Mouse (Mus musculus) hindbrain, postnatal 0 days (tissue): ENCODE results near the gene Gng12. TPM values are rescaled to one million over a fixed set of nuclear protein-coding genes. Genes with fewer than 3 reads are reported as not detected.
A peak's percentile ranks its signal among the peaks of the same experiment; 100 is the strongest.

Experiments used
- ATAC-seq: fragments of 200-750 bp; cut with Nextera tagmentation; 2 replicates; pipeline ENCODE4 v1.8.0; 2017; ENCODE audit warnings: mild to moderate bottlenecking, moderate TSS enrichment, moderate library complexity
- DNase-seq: peaks from one replicate; pipeline ENCODE4 v3.0.0-alpha.2; 2015; ENCODE audit warnings: low spot score
- H3K27ac ChIP-seq: fragments of 300-500 bp; sonication (generic); 2 replicates; pipeline ENCODE4 v1.5.1; 2014; ENCODE audit warnings: mild to moderate bottlenecking
- H3K27me3 ChIP-seq: fragments of 300-500 bp; sonication (generic); 2 replicates; pipeline ENCODE4 v1.6.1; 2014; ENCODE audit warnings: low read length, mixed read lengths; ENCODE audit not compliant: insufficient read depth
- H3K36me3 ChIP-seq: fragments of 300-500 bp; sonication (generic); 2 replicates; pipeline ENCODE4 v1.6.1; 2014; ENCODE audit warnings: low read length, mixed read lengths; ENCODE audit not compliant: insufficient read depth
- H3K4me1 ChIP-seq: fragments of 300-500 bp; sonication (generic); 2 replicates; pipeline ENCODE4 v1.6.1; 2014; ENCODE audit warnings: antibody characterized with exemption, low read length, mixed read lengths; ENCODE audit not compliant: insufficient read depth
- H3K4me2 ChIP-seq: fragments of 300-500 bp; sonication (generic); 2 replicates; pipeline ENCODE4 v1.6.1; 2014; ENCODE audit warnings: low read depth, mild to moderate bottlenecking, low read length, moderate library complexity, mixed read lengths
- H3K4me3 ChIP-seq: fragments of 300-500 bp; sonication (generic); 2 replicates; pipeline ENCODE4 v1.5.1; 2014; ENCODE audit warnings: low read length
- H3K9ac ChIP-seq: fragments of 300-500 bp; sonication (generic); replicated peaks from 2 replicates; pipeline ENCODE4 v1.6.1; 2014; ENCODE audit warnings: mild to moderate bottlenecking, low read length, moderate library complexity, mixed read lengths
- H3K9me3 ChIP-seq: fragments of 300-500 bp; sonication (generic); 2 replicates; pipeline ENCODE4 v1.6.1; 2016; ENCODE audit warnings: low read length, mixed read lengths
- CTCF ChIP-seq: IDR thresholded peaks from 2 replicates; pipeline ENCODE4 v1.5.1; 2016; ENCODE audit warnings: antibody characterized with exemption, control low read depth, low read depth
- WGBS: fragments of 180-500 bp; shearing (Covaris S2); extraction: QIAGEN DNeasy Blood & Tissue Kit; methylation state at CpG from one replicate; pipeline ENCODE4 v1.1.7; 2014; 5-methylcytosine and 5-hydroxymethylcytosine counted together
- polyA plus RNA-seq: library from polyadenylated mRNA; unstranded; fragments of >200 nt; fragmentation: Nextera tagmentation; extraction: Ambion mirVana; gene quantifications from 2 replicates; pipeline ENCODE4 v1.2.1, GENCODE M21; 2015
- total RNA-seq: library from RNA; depleted of rRNA; stranded (reverse); fragments of >200 nt; gene quantifications from 2 replicates; pipeline ENCODE4 v1.2.3, GENCODE M21; 2014

The Gng12 gene
- total and polyA plus RNA-seq, 2 experiments from 2014 or later = 43.5 to 91.4 TPM

- TF ChIP-seq CTCF = no peak
- DNase-seq (no peak), ATAC-seq (no peak)
- no peak overlapping the region for H3K4me3 ChIP-seq
- H3K4me2 ChIP-seq = no peak overlapping the region
- no peaks in the 10 kb centered on the region for H3K4me1 ChIP-seq
- H3K9me3 ChIP-seq = 0 out of 2 replicates have a peak, but pooled peaks cover 4% of the 10 kb centered on the region
- H3K27ac ChIP-seq = no peak overlapping the region
- H3K9ac ChIP-seq = no peak overlapping the region
- 90% methylated on average over 3 of the region's 3 CpGs for WGBS
- H3K36me3 ChIP-seq = no peaks in the 10 kb centered on the region
- no peaks in the 10 kb centered on the region for H3K27me3 ChIP-seq
Observed at GRCm38 (mm10) chr6:66890349-66891158, 5.6 kb upstream of the Gng12 start.

- no peaks in the 10 kb centered on the region for H3K27me3 ChIP-seq
- WGBS = 87% methylated on average over 5 of the region's 5 CpGs
- TF ChIP-seq CTCF = no peak
- no peak for DNase-seq
- H3K9me3 ChIP-seq = no peaks in the 10 kb centered on the region
- H3K4me2 ChIP-seq = no peak overlapping the region
- no peaks in the 10 kb centered on the region for H3K36me3 ChIP-seq
- H3K9ac ChIP-seq = no peak overlapping the region
- H3K4me1 ChIP-seq = no peaks in the 10 kb centered on the region
- no peak overlapping the region for H3K27ac ChIP-seq
- no peak overlapping the region for H3K4me3 ChIP-seq
- no peak for ATAC-seq
Observed at GRCm38 (mm10) chr6:66893950-66894349, 2.2 kb upstream of the Gng12 start.

GRCm38 (mm10) chr6:66894999-66895398 is 1.2 kb upstream of the Gng12 start:
- TF ChIP-seq CTCF = no peak
- Histone ChIP-seq H3K4me1 (no peaks in the 10 kb centered on the region), H3K27ac (no peak overlapping the region), H3K27me3 (no peaks in the 10 kb centered on the region), H3K4me2 (no peak overlapping the region), H3K9ac (no peak overlapping the region), H3K9me3 (no peaks in the 10 kb centered on the region), H3K36me3 (no peaks in the 10 kb centered on the region), H3K4me3 (no peak overlapping the region)
- DNase-seq (no peak), ATAC-seq (no peak)
- 45% methylated on average over 1 of the region's 1 CpGs for WGBS

GRCm38 (mm10) chr6:66896921-66897645 is 886 bp downstream of the Gng12 start:
- ATAC-seq = peak; percentile 45

GRCm38 (mm10) chr6:66897994-66898393 is 1.8 kb downstream of the Gng12 start:
- Histone ChIP-seq H3K27ac (peak overlapping the region; percentile 74; the same call in 1 of the 2 replicates), H3K9me3 (no peaks in the 10 kb centered on the region), H3K36me3 (no peaks in the 10 kb centered on the region), H3K4me3 (peak overlapping the region; percentile 73), H3K9ac (no peak overlapping the region), H3K4me1 (no peaks in the 10 kb centered on the region), H3K4me2 (peak overlapping the region; percentile 60), H3K27me3 (no peaks in the 10 kb centered on the region)
- ATAC-seq (no peak), DNase-seq (peak; percentile 26)
- WGBS = 50% methylated on average over 4 of the region's 4 CpGs
- no peak for TF ChIP-seq CTCF

More at GRCm38 (mm10) chr6:66896921-66897645, 886 bp downstream of the Gng12 start:
- peak overlapping the region; percentile 74 for H3K27ac ChIP-seq
- TF ChIP-seq CTCF = no peak
- DNase-seq = peak; percentile 62
- H3K9ac ChIP-seq = peak overlapping the region; percentile 83
- 2% methylated on average over 25 of the region's 25 CpGs for WGBS
- H3K4me3 ChIP-seq = peak overlapping the region; percentile 73
- no peaks in the 10 kb centered on the region for H3K4me1 ChIP-seq
- H3K9me3 ChIP-seq = no peaks in the 10 kb centered on the region
- peak overlapping the region; percentile 60 for H3K4me2 ChIP-seq
- H3K27me3 ChIP-seq = no peaks in the 10 kb centered on the region
- no peaks in the 10 kb centered on the region for H3K36me3 ChIP-seq

- 96% methylated on average over 5 of the region's 5 CpGs for WGBS
- Histone ChIP-seq H3K4me1 (0 out of 2 replicates have a peak, but pooled peaks cover 7% of the 10 kb centered on the region), H3K27me3 (no peaks in the 10 kb centered on the region), H3K36me3 (no peaks in the 10 kb centered on the region), H3K27ac (no peak overlapping the region), H3K9me3 (no peaks in the 10 kb centered on the region), H3K9ac (no peak overlapping the region), H3K4me2 (no peak overlapping the region), H3K4me3 (no peak overlapping the region)
- ATAC-seq = no peak
- no peak for DNase-seq
- no peak for TF ChIP-seq CTCF
Observed at GRCm38 (mm10) chr6:66901926-66902325, 5.7 kb downstream of the Gng12 start.
